Mouse (Mus musculus) lung, postnatal 14 days (tissue): ENCODE results near the gene Ube2g1.
"Not testable (repeated sequence)": the region's sequence is repeated elsewhere in the genome, so short reads cannot be mapped to it uniquely, and the experiment has no call there.

Experiments
- DNase-seq: peaks from one replicate; pipeline ENCODE4 v3.0.0; 2021

The Ube2g1 gene

GRCm38 (mm10) chr11:72607469-72608070, 487 bp downstream of the Ube2g1 start:
- peak; percentile 87 for DNase-seq

DNA sequence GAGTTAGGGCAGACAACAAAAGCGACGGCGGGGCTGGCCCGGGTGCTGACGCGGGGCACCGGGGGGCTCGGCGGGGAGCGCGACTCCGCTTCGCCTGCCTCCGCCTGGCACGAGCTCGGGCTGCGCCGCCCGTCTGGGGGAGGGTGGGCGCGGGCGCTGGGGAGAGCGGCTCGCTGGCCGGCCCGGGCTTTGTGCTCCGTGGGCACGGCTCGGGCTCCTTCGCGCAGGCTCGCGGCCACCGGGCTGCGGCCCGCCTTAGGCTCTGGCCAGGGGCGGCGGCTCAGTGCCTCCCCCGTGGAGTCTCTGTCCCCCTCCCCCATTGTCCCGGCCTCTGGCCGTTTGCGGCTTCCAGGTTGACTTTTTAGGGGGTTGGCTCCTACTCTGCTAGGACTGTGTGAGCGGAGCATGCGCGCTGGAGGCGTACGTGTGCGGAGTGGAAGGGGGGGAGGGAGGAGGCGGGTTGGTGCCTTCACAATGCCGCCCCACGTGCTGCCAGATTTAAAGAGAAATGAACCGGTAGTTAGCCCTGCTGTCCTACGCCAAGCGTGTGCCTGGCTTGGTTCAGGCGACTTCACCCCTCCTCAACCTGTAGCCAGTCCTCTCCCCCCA, 1.1 kb downstream of the Ube2g1 start:
- peak; percentile 93 for DNase-seq

GRCm38 (mm10) chr11:72609242-72609641, 2.2 kb downstream of the Ube2g1 start:
- DNase-seq = no peak

DNA sequence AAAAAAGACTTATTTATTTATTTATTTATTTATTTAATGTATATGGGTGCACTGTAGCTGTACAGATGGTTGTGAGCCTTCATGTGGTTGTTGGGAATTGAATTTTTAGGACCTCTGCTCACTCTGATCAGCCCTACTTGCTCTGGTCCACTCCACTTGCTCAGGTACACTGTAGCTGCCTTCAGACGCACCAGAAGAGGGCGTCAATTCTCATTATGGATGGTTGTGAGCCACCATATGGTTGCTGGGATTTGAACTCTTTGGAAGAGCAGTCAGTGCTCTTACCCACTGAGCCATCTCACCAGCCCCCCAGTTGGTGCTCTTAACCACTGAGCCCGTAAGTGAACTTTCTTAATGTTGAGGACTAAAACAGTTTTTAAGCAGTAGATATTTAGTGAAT, 7.3 kb downstream of the Ube2g1 start:
- not testable (repeated sequence) for DNase-seq

DNA sequence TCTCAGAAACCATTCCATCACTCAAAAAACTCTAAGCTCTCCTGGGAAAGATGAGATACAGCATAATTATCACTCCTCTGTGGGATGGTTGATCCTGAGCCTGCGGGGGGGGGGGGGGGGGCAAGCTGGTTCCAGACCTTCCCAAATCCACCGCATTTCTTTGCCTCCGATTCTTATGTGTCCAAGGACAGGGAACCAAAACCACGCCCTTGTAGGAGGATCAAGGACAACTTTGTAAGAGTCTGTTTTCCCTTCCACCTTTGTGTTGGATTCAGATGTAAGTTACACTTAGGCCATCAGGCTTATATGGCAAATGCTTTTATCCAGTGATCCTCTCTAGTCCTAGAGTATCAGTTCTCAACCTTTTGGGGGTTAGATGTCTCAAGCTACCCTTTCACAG, 8.8 kb downstream of the Ube2g1 start:
- DNase-seq = no peak

DNA sequence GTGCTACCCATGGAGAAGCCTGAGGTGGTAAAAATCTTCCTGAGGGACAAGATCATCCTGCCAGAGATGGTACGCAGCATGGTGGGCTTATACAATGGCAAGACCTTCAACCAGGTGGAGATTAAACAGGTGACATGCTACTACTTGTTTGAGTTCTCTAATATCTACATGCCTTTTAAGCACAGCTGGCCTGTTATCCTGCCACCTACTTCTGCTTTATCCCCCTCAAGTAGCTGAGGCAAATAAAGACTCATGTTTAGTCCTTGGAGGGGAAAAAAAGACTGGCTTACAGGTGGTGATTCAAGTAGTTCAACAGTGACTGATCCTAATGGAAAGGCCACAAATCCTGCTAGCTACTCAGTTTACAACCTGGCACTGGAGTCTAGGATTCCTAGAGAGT, 11.4 kb downstream of the Ube2g1 start:
- no peak for DNase-seq

GRCm38 (mm10) chr11:72642730-72643129, 35.6 kb downstream of the Ube2g1 start:
- DNase-seq = no peak

DNA sequence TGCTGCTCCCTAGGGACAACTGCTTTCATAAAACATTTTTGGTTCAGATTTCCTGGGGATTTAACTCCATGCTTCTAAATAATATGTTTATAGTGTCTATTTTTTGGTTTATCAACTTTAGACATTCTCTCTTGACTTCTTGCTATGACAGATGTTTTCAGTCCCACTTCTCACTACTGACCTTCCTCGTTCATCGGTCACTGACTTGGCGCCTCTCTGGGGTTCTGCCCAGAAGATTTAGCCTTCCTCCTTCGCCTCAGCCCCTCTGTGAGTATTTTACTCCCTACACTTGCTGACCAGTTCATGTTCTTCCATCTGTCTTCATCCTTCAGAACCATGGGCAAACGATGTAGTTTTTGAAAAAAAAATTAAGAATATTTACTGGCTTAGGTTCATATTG, 38.3 kb downstream of the Ube2g1 start:
- peak; percentile 2 for DNase-seq

DNA sequence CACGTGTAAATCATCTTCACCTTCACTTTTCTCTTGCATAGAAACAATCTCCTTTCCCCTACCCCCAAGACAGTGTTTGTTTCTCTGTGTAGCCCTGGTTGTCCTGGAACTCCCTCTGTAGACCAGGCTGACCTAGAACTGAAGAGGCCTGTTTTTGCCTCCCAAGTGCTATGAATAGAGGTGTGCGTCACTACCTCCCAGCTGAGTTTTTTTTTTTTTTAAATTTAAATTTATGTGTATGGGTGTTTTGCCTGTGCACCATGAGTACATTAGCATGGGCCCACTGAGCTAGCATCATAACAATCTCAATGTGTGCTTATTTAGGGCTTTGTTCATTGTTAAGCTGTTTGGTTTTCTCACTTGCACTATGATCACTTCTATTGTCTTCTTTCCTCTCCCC, 43.3 kb downstream of the Ube2g1 start:
- no peak for DNase-seq

DNA sequence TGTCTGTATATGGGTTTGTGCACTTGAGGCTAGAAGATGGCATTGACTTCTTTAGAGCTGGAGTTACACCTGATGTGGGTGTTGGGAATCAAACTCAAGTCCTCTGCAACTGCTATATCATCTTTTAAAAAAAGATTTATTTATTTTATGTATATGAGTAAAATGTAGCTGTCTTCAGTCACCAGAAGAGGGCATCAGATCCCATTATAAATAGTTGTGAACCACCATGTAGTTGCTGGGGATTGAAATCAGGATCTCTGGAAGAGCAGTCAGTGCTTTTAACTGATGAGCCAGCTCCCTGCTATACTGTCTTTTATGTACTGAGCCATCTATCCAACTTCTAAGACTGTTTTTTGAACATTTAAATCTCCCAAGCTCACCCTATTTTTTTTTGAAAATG, 52.8 kb downstream of the Ube2g1 start:
- DNase-seq = no peak

DNA sequence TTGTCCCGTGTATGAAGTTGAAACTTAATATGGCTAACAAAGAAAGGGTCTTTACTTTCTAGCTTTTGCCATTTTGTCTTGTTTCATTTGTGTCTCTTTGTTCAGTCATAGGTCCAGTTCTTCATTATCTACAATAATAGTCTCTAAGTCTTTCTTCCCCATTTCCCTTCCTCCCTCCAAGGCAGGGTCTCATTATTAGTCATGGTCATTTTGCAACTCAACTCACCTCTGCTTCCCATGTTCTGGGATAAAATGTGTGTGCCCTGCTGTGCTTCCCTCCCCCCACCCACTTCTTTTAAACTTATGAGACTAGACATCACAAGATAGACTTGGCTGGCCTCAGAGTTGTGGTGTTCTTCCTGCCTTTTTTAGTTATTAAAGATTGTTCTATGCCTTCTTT, 53.3 kb downstream of the Ube2g1 start:
- no peak for DNase-seq

DNA sequence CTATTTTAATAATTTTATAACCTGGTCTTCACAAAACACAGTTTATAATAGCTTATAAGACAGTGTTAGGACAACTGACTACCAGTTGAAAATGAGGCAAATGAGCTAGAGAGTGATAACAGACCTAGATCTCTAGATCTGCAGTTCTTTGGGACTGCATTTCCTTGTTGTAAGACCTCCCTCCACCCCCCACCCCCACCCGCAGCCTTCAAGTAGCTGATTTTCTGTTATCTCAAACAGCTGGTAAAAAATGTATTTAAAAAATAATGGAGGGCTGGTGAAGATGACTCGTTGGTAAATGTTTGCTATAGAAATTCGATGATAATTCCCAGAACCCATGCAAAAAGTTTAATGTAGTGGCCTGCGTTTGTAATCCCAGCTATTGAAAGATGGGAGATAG, 57.6 kb downstream of the Ube2g1 start:
- no peak for DNase-seq

DNA sequence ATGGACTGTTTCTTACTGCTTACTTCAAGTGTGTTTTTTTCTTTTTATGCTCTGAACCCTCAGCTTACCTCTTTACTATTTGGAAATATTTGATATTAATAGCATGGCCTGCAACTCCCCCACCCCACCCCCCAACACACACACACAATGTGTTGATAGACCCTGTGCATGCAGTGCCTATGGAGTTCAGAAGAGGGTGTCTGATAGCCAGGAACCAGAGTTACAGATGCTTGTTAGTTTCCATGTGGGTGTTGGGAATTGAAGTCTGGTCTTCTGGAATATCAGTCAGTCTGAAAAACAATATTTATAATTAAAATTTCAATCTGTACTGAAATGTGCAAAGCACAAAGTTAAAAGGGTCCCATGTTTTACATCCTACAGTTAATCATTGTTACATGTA, 63.6 kb downstream of the Ube2g1 start:
- no peak for DNase-seq

DNA sequence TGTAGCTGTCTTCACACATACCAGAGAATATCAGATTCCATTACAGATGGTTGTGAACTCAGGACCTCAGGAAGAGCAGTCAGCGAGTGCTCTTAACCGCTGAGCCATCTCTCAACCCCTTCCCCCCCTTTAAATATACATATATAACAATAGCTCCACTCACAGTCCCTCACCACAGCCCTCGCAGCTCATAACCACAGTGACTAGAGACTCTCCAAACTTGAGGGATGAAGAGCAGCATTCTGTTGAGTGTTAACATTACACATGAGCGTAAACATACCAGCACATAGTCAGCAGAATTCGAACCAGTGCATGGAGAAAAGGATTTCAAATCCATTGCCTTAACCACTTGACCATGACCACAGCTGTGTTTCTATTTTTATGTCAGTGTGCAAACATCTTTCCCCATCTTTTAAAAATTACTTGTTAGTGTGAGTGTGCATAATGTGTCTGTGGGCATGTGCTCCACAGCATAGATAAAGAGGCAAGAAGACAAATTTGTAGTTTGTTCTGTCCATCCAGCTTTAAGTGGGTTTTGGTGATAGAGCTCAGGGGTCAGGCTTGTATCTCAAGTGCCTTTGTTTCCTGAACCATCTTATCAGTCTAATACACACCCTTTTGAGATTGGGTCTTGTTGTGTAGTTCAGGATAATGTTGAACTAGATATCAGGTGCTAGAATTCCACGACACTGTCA, 64.4 kb downstream of the Ube2g1 start:
- no peak for DNase-seq

DNA sequence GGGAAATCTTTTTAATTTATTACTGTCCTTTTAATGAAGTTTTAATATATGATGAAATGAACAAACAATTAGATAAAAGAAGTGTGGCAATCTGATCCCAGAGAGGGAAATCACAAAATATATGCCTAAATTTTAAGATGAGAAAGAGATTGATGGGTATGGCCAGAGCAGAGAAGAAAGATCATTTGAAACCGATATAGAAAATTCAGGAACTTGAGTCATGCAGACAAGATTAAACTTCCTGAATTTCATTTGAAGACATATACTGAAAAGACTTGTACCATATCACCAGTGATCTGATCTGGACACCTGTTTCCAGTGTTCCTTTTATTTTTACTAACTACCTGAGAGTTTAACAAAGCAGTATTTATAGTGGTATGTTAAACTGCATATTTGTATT, 65.4 kb downstream of the Ube2g1 start:
- DNase-seq = no peak

DNA sequence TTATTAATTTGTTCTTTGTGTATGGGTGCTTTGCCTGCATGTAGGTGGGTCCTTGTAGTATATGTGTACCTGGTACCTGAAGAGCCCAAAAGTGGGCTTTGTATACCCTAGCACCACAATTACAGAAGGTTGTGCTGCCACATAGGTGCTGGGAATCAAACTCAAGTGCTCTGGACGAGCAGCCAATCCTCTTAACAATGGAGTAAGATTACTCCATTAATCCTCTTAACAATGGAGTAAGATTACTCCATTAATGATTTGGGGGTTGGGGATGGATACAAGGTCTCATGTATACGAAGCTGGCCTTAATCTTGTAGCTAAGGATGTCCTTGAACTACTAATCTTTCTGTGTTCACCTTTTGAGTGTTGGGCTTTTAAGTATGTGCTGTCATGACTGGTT, 68.2 kb downstream of the Ube2g1 start:
- DNase-seq = no peak

DNA sequence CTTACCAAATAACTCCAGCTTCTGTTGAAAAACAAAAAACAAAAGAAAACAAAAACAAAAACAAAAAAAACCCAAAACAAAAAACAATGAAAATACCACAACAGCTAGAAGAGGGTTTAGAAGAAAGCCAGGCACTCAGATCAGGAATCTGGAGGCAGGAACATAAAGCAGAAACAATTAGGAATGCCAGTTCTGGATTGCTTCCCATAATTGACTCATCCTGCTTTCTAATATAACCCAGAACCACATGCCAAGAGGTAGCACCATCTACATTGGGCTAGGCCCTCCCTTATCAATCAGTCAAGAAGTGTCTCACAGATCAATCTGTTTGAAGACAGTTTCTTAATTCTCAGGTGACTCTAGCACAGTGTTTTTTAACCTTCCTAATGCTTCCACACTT, 73.6 kb downstream of the Ube2g1 start:
- no peak for DNase-seq

DNA sequence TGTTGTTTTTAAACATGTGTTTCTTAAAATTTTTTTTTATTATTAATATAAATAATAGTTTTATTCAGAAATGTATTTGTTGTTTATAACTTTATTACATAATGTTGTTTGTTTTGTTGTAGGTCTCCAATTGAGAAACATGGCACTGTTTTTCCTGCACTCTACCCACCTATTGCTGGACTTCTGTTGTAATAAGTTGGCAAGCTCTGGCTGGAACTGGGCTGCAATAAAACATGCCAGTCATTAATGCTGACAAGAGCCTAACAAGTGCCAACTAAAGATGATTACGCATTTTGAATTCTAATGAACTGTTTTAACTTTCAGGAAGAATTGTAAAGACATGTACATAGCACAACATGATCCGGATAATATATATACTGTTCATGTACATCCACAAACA, 76.3 kb downstream of the Ube2g1 start:
- DNase-seq = no peak

GRCm38 (mm10) chr11:72686697-72687096, 79.6 kb downstream of the Ube2g1 start:
- no peak for DNase-seq

GRCm38 (mm10) chr11:72688242-72688641, 81.2 kb downstream of the Ube2g1 start:
- DNase-seq = peak; percentile 7

GRCm38 (mm10) chr11:72689115-72689514, 82.0 kb downstream of the Ube2g1 start:
- DNase-seq = no peak

DNA sequence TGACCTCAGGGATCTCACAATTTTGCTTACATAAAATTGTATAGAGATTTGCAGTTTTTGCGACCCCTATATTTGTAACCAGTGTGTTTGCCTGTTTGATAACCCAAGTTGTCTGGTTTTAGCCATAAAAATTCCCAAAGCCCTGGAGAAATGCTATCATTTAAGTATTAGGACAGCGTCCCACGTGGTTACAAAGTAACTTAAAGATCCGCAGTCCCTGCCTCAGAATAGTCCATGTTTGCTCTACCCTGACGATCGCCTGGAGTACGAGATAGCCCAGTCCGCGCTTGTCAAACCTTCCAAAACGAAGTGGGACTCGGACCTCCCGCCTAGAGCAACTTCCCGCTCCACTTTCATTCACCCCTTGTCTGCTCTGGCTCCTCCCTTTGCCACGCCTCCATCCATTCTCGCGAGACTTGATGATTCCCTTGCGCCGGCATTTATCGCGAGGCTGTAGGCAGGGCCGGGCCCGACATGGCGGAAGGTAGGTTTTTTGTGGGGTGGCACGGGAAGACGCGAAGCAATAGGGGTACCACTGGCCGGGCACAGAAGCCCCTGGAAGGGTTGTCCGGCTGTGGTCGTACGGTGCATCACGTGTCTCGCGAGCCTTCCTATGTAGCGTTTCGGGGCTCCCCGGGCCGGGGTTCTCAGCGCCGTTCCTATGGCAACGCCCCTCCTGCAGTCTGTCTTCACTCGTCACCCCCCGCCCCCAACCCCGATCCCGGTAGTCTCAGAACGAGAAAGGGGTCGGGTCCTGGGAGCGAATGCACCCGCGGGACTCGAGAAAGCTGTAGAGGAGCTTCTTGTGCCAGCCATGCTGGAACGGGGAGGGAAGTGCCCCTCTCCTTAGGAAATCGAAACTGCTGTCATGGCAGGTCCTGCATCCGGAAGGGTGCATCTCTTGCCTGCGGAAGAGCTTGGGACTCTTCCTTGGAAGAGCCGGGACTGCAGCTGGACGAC, 82.7 kb downstream of the Ube2g1 start, which contains the start of gene Ankfy1:
Ankfy1 (plus strand) TSS at position 456 of the 960 bp plus-strand sequence.
- peak; percentile 99 for DNase-seq

DNA sequence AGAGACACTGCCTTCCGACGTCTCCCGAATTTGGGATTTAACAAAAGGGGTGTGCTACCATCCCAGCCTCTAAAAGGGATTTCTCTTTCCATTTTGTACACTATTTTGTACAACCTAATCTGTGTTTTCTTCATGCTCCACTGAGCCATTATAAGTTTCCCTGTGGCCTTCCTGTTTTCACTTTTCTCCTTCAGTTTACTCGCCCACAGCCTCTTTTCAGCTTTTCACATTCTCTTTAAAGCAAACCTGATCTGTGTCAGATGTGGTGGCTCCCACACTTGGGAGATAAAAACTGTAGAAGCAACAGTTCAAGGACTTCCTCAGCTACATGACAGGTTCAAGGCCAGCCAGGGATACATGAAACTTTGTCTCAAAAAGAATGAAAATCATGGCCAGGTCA, 85.3 kb downstream of the Ube2g1 start:
- DNase-seq = no peak
